Mouse (Mus musculus) olfactory bulb, adult 2 months (tissue): ENCODE measurements around the gene Gabrp.

Experiments used
- CTCF ChIP-seq: fragments of 200-500 bp; IDR thresholded peaks from 2 replicates; pipeline ENCODE4 v1.5.1; 2012; ENCODE audit warnings: low read depth, mild to moderate bottlenecking, low read length, moderate library complexity; ENCODE audit not compliant: insufficient read depth
- POLR2A ChIP-seq: fragments of 200-500 bp; IDR thresholded peaks from 2 replicates; pipeline ENCODE4 v1.6.1; 2012; ENCODE audit warnings: mild to moderate bottlenecking, low read depth, low read length, moderate library complexity; ENCODE audit not compliant: insufficient read depth

- TF ChIP-seq CTCF: no peak; the same call in 1 of the 2 replicates
- TF ChIP-seq POLR2A: no peak
Observed at GRCm38 (mm10) chr11:33512854-33513375, 65.8 kb downstream of the Gabrp start.
